Mouse (Mus musculus) liver, embryonic 14.5 days (tissue): ENCODE measurements around the gene Vps37d.

Experiments
- CTCF ChIP-seq: IDR thresholded peaks from 2 replicates; pipeline ENCODE4 v1.5.1; 2016; ENCODE audit warnings: antibody characterized with exemption, low read depth, control low read depth
- EP300 ChIP-seq: IDR thresholded peaks from 2 replicates; pipeline ENCODE4 v1.6.1; 2016; ENCODE audit warnings: antibody characterized with exemption, low read depth

DNA sequence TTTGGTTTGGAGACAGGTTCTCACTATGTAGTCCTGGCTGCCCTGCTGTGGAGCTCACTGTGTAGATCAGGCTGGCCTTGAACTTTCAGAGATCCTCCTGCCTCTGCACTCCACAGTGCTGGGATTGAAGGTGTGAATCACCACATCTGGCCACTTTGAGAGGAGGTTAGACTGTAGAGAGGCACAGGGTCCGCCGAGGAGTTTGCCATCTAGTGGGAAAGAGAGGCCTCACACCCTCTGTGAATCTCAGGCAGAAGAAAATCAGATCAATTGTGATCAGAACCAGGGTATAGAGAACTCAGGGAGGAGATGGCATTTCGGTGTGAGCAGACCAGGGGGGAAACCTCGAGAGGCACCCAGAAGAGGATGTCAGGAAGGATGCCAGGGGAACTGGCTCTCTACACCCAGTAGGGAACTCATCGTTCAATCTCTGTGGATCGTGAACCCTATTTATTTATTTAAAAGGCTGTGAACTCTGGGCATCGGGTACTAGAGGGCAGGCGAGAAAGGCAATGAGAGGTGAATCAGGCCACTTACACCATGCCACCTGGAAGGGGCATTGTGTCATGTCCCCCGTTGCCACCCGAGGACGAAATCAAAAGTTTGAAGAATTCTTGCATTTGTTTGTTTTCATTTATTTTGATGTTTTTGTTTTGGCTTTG is 26.1 kb upstream of the Vps37d start:
- TF ChIP-seq EP300: no peak
- TF ChIP-seq CTCF: peak; percentile 60
